Mouse (Mus musculus): ENCODE measurements around the gene Natd1.
A peak's percentile ranks its signal among the peaks of the same experiment; 100 is the strongest.

The Natd1 gene

DNA sequence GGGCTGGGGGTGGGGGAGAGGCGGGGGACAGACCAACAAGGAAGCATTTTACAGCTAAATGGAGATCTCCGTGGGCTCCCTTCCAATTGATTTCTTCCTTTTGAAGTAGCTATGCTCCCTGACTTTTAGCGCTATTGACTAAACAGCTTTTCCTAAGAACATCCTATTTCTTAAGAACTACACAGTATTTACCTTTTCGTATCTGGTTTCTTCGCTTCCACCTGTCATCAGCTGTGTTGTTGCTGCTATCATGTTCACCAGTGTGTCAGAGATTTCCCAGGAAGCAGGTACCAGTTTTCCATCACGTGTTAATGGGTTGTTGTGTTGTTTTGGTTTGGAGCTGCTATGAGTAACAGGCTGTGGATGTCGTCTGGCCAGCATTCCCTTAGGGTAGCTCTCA lies at the start of gene Natd1:
Gene Natd1, minus strand, starts transcription at position 260 of the 400 bp plus-strand sequence.
- no peak for DNase-seq

GRCm38 (mm10) chr11:60962709-60963108 lies 48.2 kb upstream of the Natd1 start:
- no peak for DNase-seq

GRCm38 (mm10) chr11:60961176-60961575 lies 46.6 kb upstream of the Natd1 start:
- no peak for DNase-seq

- no peak for DNase-seq
Measured at GRCm38 (mm10) chr11:60958948-60959347, 44.4 kb upstream of the Natd1 start.

DNA sequence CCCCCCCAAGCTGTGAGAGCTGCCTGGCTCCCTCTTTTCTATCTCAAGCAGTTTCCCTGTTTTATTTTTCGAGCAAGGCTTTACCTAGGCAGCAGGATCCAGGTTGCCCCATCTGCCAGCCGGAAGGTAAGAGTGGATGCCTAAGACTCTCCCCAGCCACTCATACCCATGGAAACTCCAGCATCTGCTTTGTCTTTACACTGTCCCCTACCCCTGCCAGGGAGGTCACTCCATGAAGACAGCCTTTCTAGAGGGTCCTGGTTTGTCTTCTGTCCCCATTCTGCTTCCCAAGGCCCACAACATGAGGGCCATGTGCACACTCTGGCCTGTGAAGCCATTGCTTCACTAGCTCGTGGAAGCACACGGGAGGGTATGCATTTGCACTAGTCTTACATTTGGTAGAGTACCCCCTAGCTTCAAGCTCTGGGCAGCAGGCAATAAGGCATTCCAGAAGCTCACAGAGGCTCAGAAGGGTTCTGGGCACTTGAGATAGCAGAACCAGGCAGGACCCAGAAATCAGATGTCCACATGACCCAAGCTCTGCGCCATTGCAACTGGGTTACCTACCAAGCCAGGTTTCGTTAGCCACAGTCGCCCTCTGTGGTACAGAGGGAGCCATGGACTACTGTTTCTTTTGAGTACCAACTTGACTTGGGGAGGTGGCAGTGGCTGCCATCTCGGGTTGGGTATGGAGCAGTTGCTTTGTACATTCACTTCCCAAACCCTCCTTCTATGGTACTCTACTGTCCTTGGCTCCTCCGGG lies 41.3 kb upstream of the Natd1 start:
- DNase-seq, result peak in 1 of 2 experiments; percentile 7

DNA sequence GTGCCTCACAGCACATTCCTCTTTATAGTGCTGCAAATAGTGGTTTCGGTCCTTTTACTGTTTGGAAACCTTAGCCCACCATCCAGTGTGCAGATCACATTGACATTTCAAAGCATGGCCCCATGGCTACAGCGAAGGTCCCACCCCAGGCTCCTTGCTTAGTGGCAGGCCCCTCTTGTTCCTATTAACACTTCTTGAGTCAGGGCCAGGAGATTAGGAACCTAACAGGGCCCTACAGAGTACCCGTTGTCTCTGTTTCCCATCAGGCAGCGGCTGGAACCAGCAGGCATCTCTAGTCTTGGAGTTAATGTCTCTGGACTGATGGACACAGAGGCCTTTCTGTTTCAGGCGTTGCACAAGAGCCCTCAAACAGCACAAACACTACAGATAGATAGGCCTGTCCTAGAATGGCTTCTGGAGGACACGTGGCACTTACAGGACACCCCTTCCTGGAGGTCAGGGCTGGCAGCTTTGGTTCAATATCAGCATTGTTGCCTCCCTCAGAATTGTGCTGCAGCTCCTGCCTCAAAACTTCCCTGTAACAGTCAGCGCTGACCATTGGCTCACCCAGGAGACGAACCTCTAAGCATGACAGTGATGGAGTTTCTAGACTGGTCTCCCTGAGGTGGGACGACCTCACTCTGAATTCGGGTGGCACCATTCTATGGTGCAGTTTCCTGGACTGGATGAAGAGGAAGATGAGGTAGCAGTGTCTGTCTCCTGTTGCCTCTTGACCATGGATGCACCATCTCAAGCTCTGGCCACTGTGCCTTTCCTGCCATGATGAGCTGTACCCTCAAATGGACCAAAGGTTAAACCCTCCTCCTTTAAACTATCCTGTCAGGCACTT lies 39.9 kb upstream of the Natd1 start:
- peak in 1 of 2 experiments; percentile 35 for DNase-seq

DNA sequence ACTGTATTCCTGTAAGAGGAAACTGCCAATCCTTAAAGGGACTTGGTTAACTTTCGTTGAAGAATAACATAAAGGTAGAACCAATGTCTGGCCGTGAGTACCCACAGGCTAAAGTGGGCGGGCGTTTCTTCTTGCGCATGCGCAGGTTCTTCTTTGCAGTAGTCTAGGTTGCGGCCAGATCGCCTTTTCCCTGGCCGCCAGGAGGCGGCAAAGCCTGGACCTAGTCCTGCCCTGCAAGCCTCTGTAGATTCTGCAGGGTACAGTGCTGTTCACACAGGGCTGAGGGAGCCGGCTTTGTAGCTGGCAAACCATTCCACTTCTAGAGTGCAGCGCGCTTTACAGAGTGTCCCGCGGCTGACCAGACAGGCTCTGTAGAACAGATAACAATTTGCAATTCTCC lies 39.3 kb upstream of the Natd1 start:
- peak; percentile 97 to 98 for DNase-seq

DNA sequence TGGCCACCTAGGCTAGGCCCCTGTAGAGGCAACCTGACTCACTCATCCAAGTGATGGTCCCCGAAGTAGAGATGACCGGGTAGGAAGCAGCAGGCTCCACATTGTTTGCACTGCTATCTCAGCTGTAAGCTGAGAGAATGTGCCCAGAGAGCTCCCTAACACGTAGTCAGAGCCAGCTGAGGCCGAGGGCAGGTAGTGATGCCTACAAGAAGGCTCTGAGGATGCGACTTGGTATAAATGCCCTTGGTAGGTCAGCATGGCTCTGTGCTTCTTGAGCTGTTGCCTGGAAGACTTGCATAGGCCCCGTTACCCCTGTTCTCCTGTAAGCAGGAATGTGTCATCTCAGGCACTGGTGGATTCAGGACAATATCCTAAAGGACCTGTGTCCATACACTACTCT lies 38.4 kb upstream of the Natd1 start:
- DNase-seq, result no peak

- peak in 1 of 2 experiments; percentile 35 for DNase-seq
Measured at GRCm38 (mm10) chr11:60952362-60952761, 37.8 kb upstream of the Natd1 start.

DNA sequence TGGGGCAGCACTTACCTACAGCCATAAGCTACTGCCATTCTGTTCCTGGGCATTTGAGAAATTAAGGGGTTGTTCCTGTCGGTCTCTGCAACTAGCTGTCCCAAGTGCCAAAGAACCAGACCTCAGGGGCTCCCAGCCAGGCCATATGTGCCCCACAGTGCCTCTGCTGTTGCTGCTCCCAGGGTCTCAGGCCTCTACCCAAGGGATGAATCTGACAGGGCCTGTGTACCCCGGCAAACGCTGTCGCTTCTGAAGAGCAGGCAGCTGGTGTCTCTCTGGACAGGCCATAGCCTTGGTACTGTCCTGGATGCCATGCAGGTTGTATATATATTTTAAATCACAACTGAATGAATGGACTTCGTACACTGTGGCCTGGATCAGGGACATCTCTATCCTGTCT lies 37.3 kb upstream of the Natd1 start:
- DNase-seq, result no peak

- no peak for DNase-seq
Measured at GRCm38 (mm10) chr11:60945003-60945402, 30.5 kb upstream of the Natd1 start.

- no peak for DNase-seq
Measured at GRCm38 (mm10) chr11:60942263-60943015, 27.9 kb upstream of the Natd1 start.

DNA sequence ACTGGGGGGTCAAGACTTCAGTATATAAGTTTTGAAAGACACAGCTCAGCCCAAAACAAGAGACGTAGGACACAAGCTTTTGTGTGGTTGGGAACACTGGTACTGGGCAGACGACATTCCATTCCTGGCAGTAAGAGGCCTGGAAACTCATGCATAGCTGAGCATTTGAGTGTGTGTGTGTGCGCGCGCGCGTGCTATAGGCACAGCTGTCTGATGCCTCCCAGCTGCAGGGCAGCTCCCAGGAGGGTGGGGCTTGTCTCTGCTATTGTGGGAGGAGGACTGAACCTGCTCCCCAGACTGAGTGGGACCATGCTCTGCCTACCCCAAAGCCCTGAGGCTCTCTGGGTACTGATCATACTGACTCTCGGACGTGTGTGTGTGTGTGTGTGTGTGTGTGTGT lies 26.8 kb upstream of the Natd1 start:
- no peak for DNase-seq

DNA sequence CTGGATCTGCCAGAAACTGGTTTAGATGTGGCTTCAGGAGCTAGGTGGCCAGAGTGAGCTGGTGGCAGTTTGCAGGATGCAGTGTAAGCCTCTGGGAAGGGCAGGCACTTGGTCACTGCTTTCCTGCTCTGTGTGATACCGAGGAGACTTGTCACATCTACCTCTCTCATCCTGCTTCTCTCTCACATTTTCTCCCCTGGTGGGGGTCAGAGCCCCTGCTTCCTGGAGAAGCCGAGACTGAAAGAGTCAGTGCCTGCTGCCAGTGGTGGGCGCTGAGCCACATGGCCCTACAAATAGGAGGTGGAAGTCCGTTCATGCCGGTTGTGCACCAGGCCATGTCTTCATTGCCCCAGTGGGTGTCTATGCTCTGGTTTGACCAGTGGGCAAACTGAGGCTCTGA lies 26.0 kb upstream of the Natd1 start:
- no peak for DNase-seq

DNA sequence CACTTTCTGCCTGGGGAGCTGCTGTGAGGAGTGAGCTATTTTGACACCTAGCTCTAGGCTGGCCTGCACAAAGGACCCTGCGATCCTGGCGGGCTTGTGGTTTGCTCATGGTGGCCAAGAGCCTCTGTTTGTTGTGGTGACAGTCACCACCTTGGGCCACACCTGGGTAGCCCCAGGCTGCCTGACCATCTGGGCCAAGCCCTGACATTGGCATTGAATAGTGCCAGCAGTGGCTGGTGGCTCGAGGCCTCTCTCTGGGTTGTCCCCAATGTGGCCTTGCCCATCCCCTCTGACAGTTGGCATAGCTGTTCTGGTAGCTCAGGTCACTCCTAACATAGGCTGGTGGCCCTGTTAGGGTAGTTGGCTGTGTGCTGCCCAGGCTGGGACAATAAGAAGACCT lies 24.9 kb upstream of the Natd1 start:
- DNase-seq, result peak; percentile 47 to 48

DNA sequence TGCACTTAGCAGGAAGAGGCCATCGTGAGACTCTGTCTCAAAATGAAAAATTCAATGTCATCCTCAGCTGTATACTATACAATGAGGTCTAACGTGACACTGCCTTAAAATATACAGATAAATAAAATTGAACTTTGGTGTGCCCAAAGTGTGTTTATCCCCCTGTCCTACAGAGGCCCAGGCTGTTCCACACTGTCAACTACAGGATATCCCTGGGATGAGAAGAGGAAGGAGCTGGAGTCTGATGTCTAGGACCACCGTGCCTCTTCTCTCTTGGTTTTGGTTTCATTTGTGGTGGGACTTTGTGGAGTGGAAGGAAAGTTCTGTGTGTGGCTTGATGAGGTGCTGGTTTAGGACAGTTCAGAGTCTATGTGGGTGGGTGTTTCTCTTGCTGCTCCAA lies 23.1 kb upstream of the Natd1 start:
- no peak for DNase-seq

DNA sequence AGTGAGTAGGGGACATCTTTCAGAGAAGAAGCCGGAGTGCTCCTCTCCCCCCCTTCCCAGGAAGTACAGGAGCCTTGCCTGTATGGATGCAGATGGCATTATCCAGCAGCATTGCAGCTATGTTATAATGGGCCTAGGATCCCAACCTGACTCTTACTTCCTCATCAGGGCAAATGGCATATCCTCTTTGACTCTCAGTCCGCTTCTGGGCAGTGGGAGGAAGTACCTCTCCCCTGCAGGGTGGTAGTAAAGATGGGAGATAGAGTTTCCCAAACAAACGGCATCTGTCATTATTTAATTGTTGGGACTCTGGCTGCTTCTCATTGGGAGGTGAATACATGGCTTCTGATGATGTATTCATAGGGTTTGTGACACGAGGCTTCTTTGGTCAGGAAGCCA lies 21.4 kb upstream of the Natd1 start:
- DNase-seq, result no peak

DNA sequence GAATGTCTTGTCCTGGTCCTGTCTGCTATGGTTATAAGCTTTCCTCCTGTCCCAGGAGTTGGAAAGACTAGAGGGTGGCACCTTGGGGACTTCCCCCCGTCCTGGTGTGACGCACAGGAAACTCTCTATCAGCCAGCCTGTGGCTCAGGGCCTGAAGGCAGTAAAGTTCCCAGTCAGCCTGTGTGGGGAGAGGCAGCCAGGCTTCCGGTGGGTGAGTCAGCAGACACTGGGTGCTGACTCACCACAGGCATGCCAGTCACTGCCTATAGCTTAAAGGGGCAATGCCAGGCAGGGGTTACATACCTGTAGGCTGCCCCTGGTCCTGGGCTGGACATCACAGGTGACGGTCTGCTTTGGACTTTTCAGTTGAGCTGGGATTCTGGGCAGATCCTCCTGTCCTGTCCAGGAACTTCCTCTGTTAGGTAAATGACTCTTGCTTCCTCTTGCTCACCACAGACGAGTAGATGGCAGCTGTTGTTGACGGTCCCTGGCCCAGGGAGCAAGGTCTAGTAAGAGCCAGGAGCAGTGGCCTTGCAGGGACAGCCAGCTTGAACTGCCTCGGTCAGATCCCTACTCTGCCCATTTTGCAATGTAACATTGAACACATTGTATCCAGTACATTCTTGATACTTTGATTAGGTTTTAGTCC lies 20.9 kb upstream of the Natd1 start:
- no peak for DNase-seq

DNA sequence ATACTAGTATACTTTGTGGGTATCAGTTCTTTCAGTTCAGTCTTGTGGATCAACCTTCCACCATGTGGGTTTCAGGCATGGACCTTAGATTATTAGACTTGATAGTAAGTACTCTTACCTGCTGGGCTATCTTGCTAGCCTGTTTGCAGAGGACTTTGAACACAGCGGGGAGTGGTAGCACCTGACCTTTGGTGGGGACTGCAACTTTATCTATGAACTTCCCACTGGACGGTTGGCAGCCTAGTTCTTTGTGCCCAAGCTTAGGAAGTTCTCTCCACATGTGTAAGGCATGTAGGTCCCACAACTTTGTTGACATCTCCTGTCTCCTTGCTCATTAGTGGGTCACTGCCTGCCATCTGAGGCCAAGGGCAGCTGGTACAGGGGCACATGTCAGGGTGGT lies 20.2 kb upstream of the Natd1 start:
- no peak for DNase-seq

DNA sequence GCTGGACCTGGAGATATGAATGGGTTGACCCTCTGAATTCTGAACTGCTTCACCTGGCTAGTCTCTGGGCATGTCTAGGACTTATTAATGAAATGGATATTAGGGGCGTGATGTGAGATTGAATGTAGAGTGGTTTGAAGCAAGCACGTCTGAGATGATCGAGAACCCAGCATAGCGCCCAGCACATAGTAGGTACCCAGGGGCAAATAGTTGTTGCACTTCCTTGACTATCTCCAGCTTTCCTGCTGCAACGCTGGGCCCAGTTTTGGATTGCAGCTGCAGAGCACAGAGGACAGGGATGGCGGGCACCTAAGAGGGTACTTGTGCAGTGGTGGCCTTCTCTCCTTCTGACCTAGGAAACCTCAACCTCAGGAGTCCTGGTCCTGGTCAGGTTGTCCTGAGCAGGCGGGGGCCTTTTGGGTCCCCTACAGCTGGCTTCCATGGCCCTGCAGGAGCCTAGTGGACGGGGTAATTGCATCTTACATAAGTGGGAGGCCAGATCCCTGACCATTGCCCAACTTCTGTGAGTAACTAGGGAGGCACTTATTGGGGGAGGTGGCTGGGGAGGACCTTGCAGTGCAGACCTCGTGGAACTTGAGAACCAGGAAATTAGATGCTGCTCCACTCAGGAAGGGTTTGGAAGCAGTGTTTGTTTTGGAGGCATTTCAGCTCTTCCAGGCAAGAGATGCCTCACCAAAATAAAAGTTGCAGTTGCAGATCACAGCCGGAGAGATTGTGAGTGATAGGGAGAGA lies 18.8 kb upstream of the Natd1 start:
- no peak for DNase-seq

DNA sequence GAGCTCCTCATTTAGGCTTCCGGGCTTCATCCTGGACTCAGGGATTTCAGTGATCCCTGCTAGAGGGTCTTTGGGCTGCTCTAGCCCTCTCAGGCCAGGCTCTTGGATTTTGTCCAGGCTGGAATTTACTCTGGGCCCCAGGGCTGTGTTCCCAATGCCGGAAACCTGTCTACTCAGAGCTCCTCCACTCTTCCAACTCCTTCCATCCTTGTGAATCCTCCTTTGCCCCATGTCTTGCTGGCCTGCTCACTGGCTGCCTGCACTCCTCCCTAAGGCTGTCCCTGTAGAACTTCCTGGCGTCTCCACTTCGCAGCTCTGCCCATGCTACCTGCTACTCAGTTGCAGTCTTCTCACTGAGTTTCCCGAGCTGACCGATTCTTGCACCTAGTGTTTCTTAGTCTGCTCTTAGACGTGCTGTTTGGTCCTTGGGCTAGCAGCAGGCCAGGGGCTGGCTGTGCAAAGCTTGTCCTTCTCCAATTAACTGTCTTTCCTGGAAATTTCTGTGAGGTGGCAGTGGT lies 18.0 kb upstream of the Natd1 start:
- peak in 1 of 2 experiments; percentile 43 for DNase-seq
